Mouse (Mus musculus): ENCODE measurements around the gene Mia3. TPM values are rescaled to one million over a fixed set of nuclear protein-coding genes. Genes with fewer than 3 reads are reported as not detected.

Mia3 gene
- polyA plus RNA-seq (2012; rRNA removed), result 107 and 111 TPM in 2 replicates

GRCm38 (mm10) chr1:183369427-183370014, at the start of gene Mia3:
Gene Mia3 (minus strand): TSS chr1:183369553.

DNA sequence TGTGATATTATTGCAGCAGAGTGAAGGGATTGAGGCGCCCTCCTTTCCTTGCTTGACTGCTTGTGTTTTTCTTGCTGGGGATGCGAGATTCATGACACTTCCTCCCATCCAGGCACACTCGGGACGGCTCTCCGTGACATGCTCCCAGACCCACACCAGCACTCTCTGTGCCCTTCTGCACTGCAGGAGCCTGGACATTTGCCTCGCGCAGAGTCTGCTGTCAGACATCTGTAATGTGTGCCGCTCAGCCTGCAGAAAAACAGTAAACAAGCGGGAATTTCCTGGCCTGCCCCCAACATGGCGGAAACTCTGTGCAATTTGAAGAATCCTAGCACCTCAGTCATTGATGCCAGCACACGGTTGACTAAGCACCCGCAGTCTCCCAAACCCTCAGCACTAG, 48.5 kb upstream of the Mia3 start, which contains the start of gene Hhipl2:
TSS of gene Hhipl2 (plus strand) at position 343 of the 400 bp plus-strand sequence.

GRCm38 (mm10) chr1:183388426-183389406, 19.4 kb upstream of the Mia3 start, which contains the start of gene Taf1a:
Gene Taf1a (plus strand): TSS chr1:183388981.

DNA sequence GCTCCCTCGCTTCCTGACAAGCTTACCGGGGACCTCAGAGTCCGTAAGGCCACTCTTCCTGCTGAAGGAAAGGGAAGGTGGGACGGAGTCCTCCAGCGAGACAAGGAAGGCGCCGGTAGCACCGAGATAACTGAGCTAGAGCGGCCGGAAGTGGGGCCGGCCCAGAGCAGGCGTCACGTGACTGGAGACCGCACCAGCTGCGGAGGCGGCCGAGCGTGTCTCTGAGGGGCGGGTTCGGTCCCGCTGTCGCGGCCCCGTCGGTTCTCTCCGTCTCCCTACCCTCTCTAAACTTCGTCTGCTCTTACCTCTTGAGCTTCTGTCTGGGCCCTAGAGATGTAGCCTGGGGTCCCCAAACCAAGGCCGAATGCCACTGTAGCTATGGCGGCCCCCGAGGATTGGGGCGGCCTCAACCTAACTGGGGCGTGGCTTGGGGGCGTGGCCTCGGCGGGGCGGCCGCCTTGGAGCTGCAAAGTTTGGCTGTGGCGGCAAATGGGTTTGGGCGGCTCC, 72.4 kb downstream of the Mia3 start, which contains the start of gene Brox:
TSS of gene Brox (minus strand) at position 393 of the 507 bp plus-strand sequence.

GRCm38 (mm10) chr1:183296465-183296864, 72.9 kb downstream of the Mia3 start, which contains the start of gene Aida:
Gene Aida (plus strand): TSS chr1:183296590.

Other genes starting within 250 kb of the Mia3 start
- 9.8 and 10.9 TPM in 2 replicates for gene Disp1, start 148.0 kb downstream of the Mia3 start, polyA plus RNA-seq (2012; rRNA removed)
- 7.0 and 7.5 TPM in 2 replicates for gene Aida, start 73.0 kb downstream of the Mia3 start, polyA plus RNA-seq (2012; rRNA removed)
- 10.8 and 11.5 TPM in 2 replicates for gene Brox, start 72.3 kb downstream of the Mia3 start, polyA plus RNA-seq (2012; rRNA removed)
- 4.9 and 5.1 TPM in 2 replicates for gene Taf1a, start 19.4 kb upstream of the Mia3 start, polyA plus RNA-seq (2012; rRNA removed)
- 0.17 TPM in 1 of 2 replicates, not detected in the other for gene Hhipl2, start 48.7 kb upstream of the Mia3 start, polyA plus RNA-seq (2012; rRNA removed)

Measured in colon, adult 2 months (tissue).